Mouse (Mus musculus) CD8-positive naive resting alpha-beta T cell, adult 57 days (primary cell): ENCODE results near the gene Plppr1. TPM values are rescaled to one million over a fixed set of nuclear protein-coding genes. Genes with fewer than 3 reads are reported as not detected.

Source experiments
- total RNA-seq: library from RNA; stranded (reverse); gene quantifications from one replicate; pipeline ENCODE4 v1.2.4, GENCODE M21; 2023

The Plppr1 gene
- not detected for total RNA-seq

DNA sequence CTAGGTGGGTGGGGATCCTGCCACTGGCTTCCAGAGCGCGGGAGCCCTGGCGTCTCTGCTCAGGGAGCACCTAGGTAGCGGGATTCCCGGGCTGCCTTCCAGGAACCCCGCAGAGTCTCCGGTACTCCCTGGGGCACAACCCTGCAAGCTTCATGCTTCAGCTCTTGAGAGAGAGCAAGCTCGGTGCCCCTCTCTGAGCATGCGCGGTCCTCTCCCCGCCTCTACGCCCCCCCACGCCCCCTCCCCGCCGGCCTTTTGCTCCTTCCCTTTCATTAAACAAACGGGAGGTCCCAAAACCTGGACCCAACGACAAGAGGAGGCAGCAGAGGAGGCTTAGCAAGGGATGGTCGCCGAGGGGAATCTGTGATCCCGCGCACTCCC lies at the start of gene Plppr1:
Gene Plppr1, plus strand, starts transcription at position 253 of the 381 bp plus-strand sequence.

